Mouse (Mus musculus): ENCODE results near the gene Asb15. TPM values are rescaled to one million over a fixed set of nuclear protein-coding genes. Genes with fewer than 3 reads are reported as not detected.

The Asb15 gene
- polyA plus RNA-seq, 1 experiment from 2014 or later = 0.11 TPM

DNA sequence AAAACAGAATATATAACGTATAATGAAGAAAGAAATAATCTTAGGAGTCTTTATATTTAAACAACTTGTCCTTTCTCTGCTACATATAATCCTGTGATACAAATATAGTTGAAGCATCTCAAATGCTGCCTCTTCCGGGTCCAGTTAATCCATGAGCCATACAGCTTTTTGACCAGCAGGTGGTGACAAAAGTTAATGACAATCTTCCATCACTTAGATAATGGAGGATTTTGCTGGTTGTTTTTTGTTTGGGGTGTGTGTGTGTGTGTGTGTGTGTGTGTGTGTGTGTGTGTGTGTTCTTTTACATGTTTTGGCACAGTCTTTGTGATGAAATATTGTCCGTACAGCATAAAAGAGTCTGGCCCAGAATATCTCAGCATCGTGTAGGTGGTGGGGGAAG is 2.2 kb downstream of the Asb15 start:
- WGBS (ENCODE audit: insufficient replicate concordance) = 14% methylated on average over 4 of the region's 4 CpGs
- H3K36me3 ChIP-seq (ENCODE audit: control insufficient read depth, insufficient read depth, low read length) = no peaks in the 10 kb centered on the region
- no peak for ATAC-seq (replicated peaks; ENCODE audit: insufficient number of reproducible peaks, low FRiP score, low TSS enrichment)

GRCm38 (mm10) chr6:24530711-24531420 is 2.9 kb downstream of the Asb15 start:
- Histone ChIP-seq H3K27me3 (ENCODE audit: control insufficient read depth, insufficient read depth, low read length) (no peaks in the 10 kb centered on the region), H3K9ac (ENCODE audit: low read depth, low read length) (peak overlapping the region; percentile 59; the same call in 1 of the 2 replicates), H3K4me2 (peak overlapping the region; percentile 59), H3K9me3 (replicated peaks; ENCODE audit: control insufficient read depth, low read length) (no peaks in the 10 kb centered on the region), H3K36me3 (ENCODE audit: control insufficient read depth, insufficient read depth, low read length) (no peaks in the 10 kb centered on the region), H3K4me3 (ENCODE audit: low read depth, low read length) (peak overlapping the region; percentile 9; the same call in 1 of the 2 replicates), H3K4me1 (ENCODE audit: control insufficient read depth, insufficient read depth, low read length) (peaks cover 22% of the 10 kb centered on the region), H3K27ac (ENCODE audit: low read depth, low read length) (peak overlapping the region; percentile 4; the same call in 1 of the 2 replicates)
- no peak for ATAC-seq (replicated peaks; ENCODE audit: insufficient number of reproducible peaks, low FRiP score, low TSS enrichment)
- 36% methylated on average over 11 of the region's 11 CpGs for WGBS (ENCODE audit: insufficient replicate concordance)

More for the DNA sequence above, 2.2 kb downstream of the Asb15 start:
- Histone ChIP-seq H3K9me3 (replicated peaks; ENCODE audit: control insufficient read depth, low read length) (no peaks in the 10 kb centered on the region), H3K4me1 (ENCODE audit: control insufficient read depth, insufficient read depth, low read length) (peaks cover 24% of the 10 kb centered on the region), H3K4me2 (peak overlapping the region; percentile 59), H3K27ac (ENCODE audit: low read depth, low read length) (peak overlapping the region; percentile 4; the same call in 1 of the 2 replicates), H3K9ac (ENCODE audit: low read depth, low read length) (peak overlapping the region; percentile 59; the same call in 1 of the 2 replicates), H3K4me3 (ENCODE audit: low read depth, low read length) (peak overlapping the region; percentile 9; the same call in 1 of the 2 replicates), H3K27me3 (ENCODE audit: control insufficient read depth, insufficient read depth, low read length) (no peaks in the 10 kb centered on the region)

DNA sequence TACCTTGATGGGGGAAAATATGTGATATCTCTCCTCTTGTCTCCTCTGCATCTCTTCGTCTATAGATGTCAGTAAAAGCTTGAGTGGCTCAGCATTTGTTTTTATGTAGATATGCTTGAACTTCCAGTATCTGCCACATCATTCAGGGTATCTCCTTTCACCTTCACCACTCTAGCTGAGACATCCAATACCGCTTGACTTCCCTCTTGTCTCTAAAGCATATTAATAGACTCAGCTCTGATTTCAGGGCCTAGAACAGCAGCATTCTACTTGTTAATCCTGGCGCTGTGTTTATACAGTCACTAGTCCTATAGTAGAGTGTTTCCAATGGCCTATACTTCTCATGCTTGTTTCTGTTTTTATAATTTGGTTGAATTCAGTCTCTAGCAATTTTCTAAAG is 4.9 kb downstream of the Asb15 start:
- 55% methylated on average over 3 of the region's 3 CpGs for WGBS (ENCODE audit: insufficient replicate concordance)
- Histone ChIP-seq H3K36me3 (ENCODE audit: control insufficient read depth, insufficient read depth, low read length) (no peaks in the 10 kb centered on the region), H3K9ac (ENCODE audit: low read depth, low read length) (no peak overlapping the region), H3K9me3 (replicated peaks; ENCODE audit: control insufficient read depth, low read length) (no peaks in the 10 kb centered on the region), H3K27me3 (ENCODE audit: control insufficient read depth, insufficient read depth, low read length) (no peaks in the 10 kb centered on the region), H3K4me1 (ENCODE audit: control insufficient read depth, insufficient read depth, low read length) (peaks cover 15% of the 10 kb centered on the region), H3K27ac (ENCODE audit: low read depth, low read length) (no peak overlapping the region), H3K4me3 (ENCODE audit: low read depth, low read length) (no peak overlapping the region), H3K4me2 (no peak overlapping the region)
- no peak for ATAC-seq (replicated peaks; ENCODE audit: insufficient number of reproducible peaks, low FRiP score, low TSS enrichment)

DNA sequence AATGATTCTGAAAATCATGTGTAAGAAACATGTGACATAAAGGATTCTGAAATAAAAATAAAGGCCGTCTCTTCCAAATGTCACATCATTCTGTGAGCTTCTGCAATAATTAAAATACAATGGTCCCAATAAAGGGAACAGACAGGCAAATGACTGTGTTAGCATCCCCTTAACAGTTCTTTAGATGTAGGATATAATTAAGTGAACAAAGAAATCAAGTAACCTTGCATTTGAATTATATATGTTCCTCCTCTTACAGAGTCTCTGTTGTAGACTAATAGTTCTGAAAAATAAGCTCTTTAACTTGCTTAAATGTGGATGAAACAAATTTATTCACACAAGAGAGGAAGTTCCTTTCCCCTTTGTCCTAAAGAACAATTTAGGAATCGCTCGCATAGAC is 10.5 kb downstream of the Asb15 start:
- peaks cover 6% of the 10 kb centered on the region; the same call in 1 of the 2 replicates for H3K4me1 ChIP-seq (ENCODE audit: control insufficient read depth, insufficient read depth, low read length)
- H3K4me3 ChIP-seq (ENCODE audit: low read depth, low read length) = no peak overlapping the region
- H3K4me2 ChIP-seq = no peak overlapping the region
- ATAC-seq (replicated peaks; ENCODE audit: insufficient number of reproducible peaks, low FRiP score, low TSS enrichment) = no peak
- no peak overlapping the region for H3K9ac ChIP-seq (ENCODE audit: low read depth, low read length)
- no peaks in the 10 kb centered on the region for H3K9me3 ChIP-seq (replicated peaks; ENCODE audit: control insufficient read depth, low read length)
- 88% methylated on average over 3 of the region's 3 CpGs for WGBS (ENCODE audit: insufficient replicate concordance)
- no peak overlapping the region for H3K27ac ChIP-seq (ENCODE audit: low read depth, low read length)
- no peaks in the 10 kb centered on the region for H3K27me3 ChIP-seq (ENCODE audit: control insufficient read depth, insufficient read depth, low read length)
- no peaks in the 10 kb centered on the region for H3K36me3 ChIP-seq (ENCODE audit: control insufficient read depth, insufficient read depth, low read length)

- Histone ChIP-seq H3K4me2 (no peak overlapping the region), H3K36me3 (ENCODE audit: control insufficient read depth, insufficient read depth, low read length) (no peaks in the 10 kb centered on the region), H3K9me3 (replicated peaks; ENCODE audit: control insufficient read depth, low read length) (no peaks in the 10 kb centered on the region), H3K9ac (ENCODE audit: low read depth, low read length) (no peak overlapping the region), H3K27ac (ENCODE audit: low read depth, low read length) (no peak overlapping the region), H3K4me3 (ENCODE audit: low read depth, low read length) (no peak overlapping the region), H3K4me1 (ENCODE audit: control insufficient read depth, insufficient read depth, low read length) (peaks cover 6% of the 10 kb centered on the region; the same call in 1 of the 2 replicates), H3K27me3 (ENCODE audit: control insufficient read depth, insufficient read depth, low read length) (no peaks in the 10 kb centered on the region)
- no peak for ATAC-seq (replicated peaks; ENCODE audit: insufficient number of reproducible peaks, low FRiP score, low TSS enrichment)
- 59% methylated on average over 4 of the region's 4 CpGs for WGBS (ENCODE audit: insufficient replicate concordance)
Measured at GRCm38 (mm10) chr6:24540106-24540505, 12.2 kb downstream of the Asb15 start.

DNA sequence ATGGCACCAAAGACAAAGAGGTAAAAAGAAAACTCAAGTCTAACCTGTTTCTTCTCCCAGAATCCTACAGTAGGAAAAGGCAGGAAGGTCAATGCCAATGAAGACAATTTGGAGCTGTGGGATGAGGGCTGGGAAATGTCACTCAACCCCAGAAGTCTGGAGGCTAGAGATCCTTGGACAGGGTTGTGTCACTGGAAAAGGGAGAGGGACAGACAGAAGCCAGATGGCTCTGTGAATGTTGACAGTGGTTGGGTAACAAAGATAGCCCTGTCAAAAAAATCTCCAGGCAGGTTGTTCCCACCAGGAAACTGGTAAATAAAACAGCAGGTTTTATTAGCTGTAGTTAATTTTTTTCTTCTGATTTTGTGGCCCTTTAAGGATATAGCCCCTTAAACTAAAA is 14.4 kb downstream of the Asb15 start:
- no peaks in the 10 kb centered on the region for H3K27me3 ChIP-seq (ENCODE audit: control insufficient read depth, insufficient read depth, low read length)
- H3K9me3 ChIP-seq (replicated peaks; ENCODE audit: control insufficient read depth, low read length) = no peaks in the 10 kb centered on the region
- no peak overlapping the region for H3K9ac ChIP-seq (ENCODE audit: low read depth, low read length)
- no peak for ATAC-seq (replicated peaks; ENCODE audit: insufficient number of reproducible peaks, low FRiP score, low TSS enrichment)
- no peak overlapping the region for H3K4me2 ChIP-seq
- H3K27ac ChIP-seq (ENCODE audit: low read depth, low read length) = peak overlapping the region; percentile 13; the same call in 1 of the 2 replicates
- no peak overlapping the region for H3K4me3 ChIP-seq (ENCODE audit: low read depth, low read length)
- H3K4me1 ChIP-seq (ENCODE audit: control insufficient read depth, insufficient read depth, low read length) = peaks cover 17% of the 10 kb centered on the region
- H3K36me3 ChIP-seq (ENCODE audit: control insufficient read depth, insufficient read depth, low read length) = no peaks in the 10 kb centered on the region

GRCm38 (mm10) chr6:24543119-24543591 is 15.2 kb downstream of the Asb15 start:
- H3K27ac ChIP-seq (ENCODE audit: low read depth, low read length) = 0 out of 2 replicates have a peak overlapping the region, but pooled peaks have one; percentile 16

GRCm38 (mm10) chr6:24546716-24547420 is 18.9 kb downstream of the Asb15 start:
- Histone ChIP-seq H3K27ac (ENCODE audit: low read depth, low read length) (no peak overlapping the region), H3K4me1 (ENCODE audit: control insufficient read depth, insufficient read depth, low read length) (peaks cover 17% of the 10 kb centered on the region), H3K4me2 (no peak overlapping the region), H3K9me3 (replicated peaks; ENCODE audit: control insufficient read depth, low read length) (no peaks in the 10 kb centered on the region), H3K9ac (ENCODE audit: low read depth, low read length) (no peak overlapping the region), H3K36me3 (ENCODE audit: control insufficient read depth, insufficient read depth, low read length) (no peaks in the 10 kb centered on the region), H3K27me3 (ENCODE audit: control insufficient read depth, insufficient read depth, low read length) (no peaks in the 10 kb centered on the region), H3K4me3 (ENCODE audit: low read depth, low read length) (no peak overlapping the region)
- ATAC-seq (replicated peaks; ENCODE audit: insufficient number of reproducible peaks, low FRiP score, low TSS enrichment) = peak; percentile 76
- 10% methylated on average over 1 of the region's 1 CpGs for WGBS (ENCODE audit: insufficient replicate concordance)

More at GRCm38 (mm10) chr6:24543119-24543591, 15.2 kb downstream of the Asb15 start:
- no peak overlapping the region for H3K4me3 ChIP-seq (ENCODE audit: low read depth, low read length)
- H3K27me3 ChIP-seq (ENCODE audit: control insufficient read depth, insufficient read depth, low read length) = no peaks in the 10 kb centered on the region
- no peak overlapping the region for H3K4me2 ChIP-seq
- peaks cover 17% of the 10 kb centered on the region for H3K4me1 ChIP-seq (ENCODE audit: control insufficient read depth, insufficient read depth, low read length)
- no peaks in the 10 kb centered on the region for H3K36me3 ChIP-seq (ENCODE audit: control insufficient read depth, insufficient read depth, low read length)
- H3K9me3 ChIP-seq (replicated peaks; ENCODE audit: control insufficient read depth, low read length) = no peaks in the 10 kb centered on the region
- H3K9ac ChIP-seq (ENCODE audit: low read depth, low read length) = no peak overlapping the region
- ATAC-seq (replicated peaks; ENCODE audit: insufficient number of reproducible peaks, low FRiP score, low TSS enrichment) = no peak
- WGBS (ENCODE audit: insufficient replicate concordance) = 39% methylated on average over 6 of the region's 6 CpGs

Measured in heart, embryonic 11.5 days (tissue).